ENCODE assay signal across 12 mouse cellular contexts in genomic region chr2:6482411-6482810, GRCm38 (mm10).
DNase-seq lines count a peak whose midpoint lies in the region; ATAC-seq and TF ChIP-seq lines count a peak whose summit lies in the region.
"Had no signal": no experiment of that assay in that cellular context is flagged by ENCODE, and none has a peak within 500 bp of the region (broad histone marks: within the 10 kb centered on the region; RNA-seq: fewer than 3 reads in every experiment).

No protein-coding gene starts in this region.

- ATAC-seq in hindbrain, embryonic 11.5 days (ENCODE audit: low FRiP score) = no peak
- no peak for ATAC-seq in hindbrain, postnatal 0 days
- no peak; the same call in 1 of the 2 replicates for ATAC-seq in hindbrain, embryonic 15.5 days (ENCODE audit: low FRiP score, low read depth)
- no peak for ATAC-seq in neural tube, embryonic 15.5 days (ENCODE audit: low FRiP score)

- no peaks in the 10 kb centered on the region for H3K36me3 ChIP-seq in hindbrain, embryonic 11.5 days (ENCODE audit: control insufficient read depth, insufficient read depth, low read length)
- H3K36me3 ChIP-seq in hindbrain, postnatal 0 days (ENCODE audit: insufficient read depth, low read length) = no peaks in the 10 kb centered on the region
- H3K36me3 ChIP-seq in hindbrain, embryonic 15.5 days = no peaks in the 10 kb centered on the region
- H3K36me3 ChIP-seq in neural tube, embryonic 15.5 days = no peaks in the 10 kb centered on the region

- H3K9ac ChIP-seq in hindbrain, embryonic 11.5 days (ENCODE audit: low read depth, low read length) = 0 out of 2 replicates have a peak overlapping the region, but pooled peaks have one; percentile 11
- no peak overlapping the region for H3K9ac ChIP-seq in hindbrain, postnatal 0 days (replicated peaks; ENCODE audit: low read length)
- no peak overlapping the region for H3K9ac ChIP-seq in hindbrain, embryonic 15.5 days
- H3K9ac ChIP-seq in neural tube, embryonic 15.5 days (replicated peaks) = no peak overlapping the region

- H3K27me3 ChIP-seq in hindbrain, embryonic 11.5 days (ENCODE audit: control insufficient read depth, insufficient read depth, low read length) = no peaks in the 10 kb centered on the region
- H3K27me3 ChIP-seq in hindbrain, postnatal 0 days (ENCODE audit: insufficient read depth, low read length) = no peaks in the 10 kb centered on the region
- no peaks in the 10 kb centered on the region for H3K27me3 ChIP-seq in hindbrain, embryonic 15.5 days
- no peaks in the 10 kb centered on the region for H3K27me3 ChIP-seq in neural tube, embryonic 15.5 days (replicated peaks)

- 47% methylated on average over 3 of the region's 3 CpGs for WGBS in hindbrain, embryonic 11.5 days
- 31% methylated on average over 3 of the region's 3 CpGs for WGBS in hindbrain, postnatal 0 days
- 29% methylated on average over 3 of the region's 3 CpGs for WGBS in hindbrain, embryonic 15.5 days
- 34% methylated on average over 3 of the region's 3 CpGs for WGBS in neural tube, embryonic 15.5 days

- no peaks in the 10 kb centered on the region for H3K9me3 ChIP-seq in hindbrain, embryonic 11.5 days (ENCODE audit: control insufficient read depth, low read length)
- no peaks in the 10 kb centered on the region for H3K9me3 ChIP-seq in hindbrain, postnatal 0 days (ENCODE audit: low read length)
- H3K9me3 ChIP-seq in hindbrain, embryonic 15.5 days = no peaks in the 10 kb centered on the region
- H3K9me3 ChIP-seq in neural tube, embryonic 15.5 days (replicated peaks) = no peaks in the 10 kb centered on the region

- H3K4me1 ChIP-seq in hindbrain, embryonic 11.5 days (replicated peaks; ENCODE audit: control insufficient read depth, insufficient read depth, low read length) = peaks cover 9% of the 10 kb centered on the region; the same call in 1 of the 2 replicates
- H3K4me1 ChIP-seq in hindbrain, postnatal 0 days (ENCODE audit: insufficient read depth, low read length) = peaks cover 20% of the 10 kb centered on the region
- peaks cover 31% of the 10 kb centered on the region for H3K4me1 ChIP-seq in hindbrain, embryonic 15.5 days (replicated peaks)
- peaks cover 32% of the 10 kb centered on the region for H3K4me1 ChIP-seq in neural tube, embryonic 15.5 days

- peak overlapping the region; percentile 47; the same call in 1 of the 2 replicates for H3K27ac ChIP-seq in hindbrain, embryonic 11.5 days (ENCODE audit: low read depth, low read length)
- no peak overlapping the region for H3K27ac ChIP-seq in hindbrain, postnatal 0 days
- peak overlapping the region; percentile 46 for H3K27ac ChIP-seq in hindbrain, embryonic 15.5 days (replicated peaks)
- peak overlapping the region; percentile 48; the same call in 1 of the 2 replicates for H3K27ac ChIP-seq in neural tube, embryonic 15.5 days (replicated peaks)

- no peak overlapping the region for H3K4me2 ChIP-seq in hindbrain, embryonic 11.5 days (replicated peaks; ENCODE audit: low read depth, low read length)
- no peak overlapping the region for H3K4me2 ChIP-seq in hindbrain, postnatal 0 days (ENCODE audit: low read depth, low read length)
- no peak overlapping the region for H3K4me2 ChIP-seq in hindbrain, embryonic 15.5 days
- no peak overlapping the region for H3K4me2 ChIP-seq in neural tube, embryonic 15.5 days

- no peak for TF ChIP-seq CTCF in hindbrain, postnatal 0 days (IDR thresholded peaks at IDR 0.05; ENCODE audit: low read depth)

- DNase-seq in adrenal gland, postnatal 14 days = peak; percentile 62
- DNase-seq in adrenal gland, postnatal 4 days (ENCODE audit: low spot score in 2 of 2) = no peak
- peak; percentile 19 for DNase-seq in hindbrain, embryonic 11.5 days (ENCODE audit: low spot score)
- no peak for DNase-seq in hindbrain, postnatal 0 days (ENCODE audit: low spot score)
- DNase-seq in kidney, adult 11 months = no peak
- DNase-seq in ovary, postnatal 10 days (ENCODE audit: low spot score) = no peak
- DNase-seq: cerebellum, adult 9-11 months; kidney, adult 2 months; lung, adult 18-20 months; thymus, adult 2 months had no signal

- H3K4me3 ChIP-seq in hindbrain, embryonic 11.5 days (ENCODE audit: low read depth, low read length) = no peak overlapping the region
- no peak overlapping the region for H3K4me3 ChIP-seq in hindbrain, postnatal 0 days (ENCODE audit: low read length)
- H3K4me3 ChIP-seq in hindbrain, embryonic 15.5 days = no peak overlapping the region
- no peak overlapping the region for H3K4me3 ChIP-seq in neural tube, embryonic 15.5 days (replicated peaks)

Comparison
In these comparisons a context has a peak if more than half of its experiments do, and no peak if none do; other contexts are left out.
1. DNase-seq: peak in adrenal gland, postnatal 14 days (single experiment) and hindbrain, embryonic 11.5 days (single experiment); none in adrenal gland, postnatal 4 days (0 of 2), hindbrain, postnatal 0 days (single experiment), kidney, adult 11 months (single experiment) and ovary, postnatal 10 days (single experiment).